Mouse (Mus musculus): ENCODE results near the gene Emid1.

DNA sequence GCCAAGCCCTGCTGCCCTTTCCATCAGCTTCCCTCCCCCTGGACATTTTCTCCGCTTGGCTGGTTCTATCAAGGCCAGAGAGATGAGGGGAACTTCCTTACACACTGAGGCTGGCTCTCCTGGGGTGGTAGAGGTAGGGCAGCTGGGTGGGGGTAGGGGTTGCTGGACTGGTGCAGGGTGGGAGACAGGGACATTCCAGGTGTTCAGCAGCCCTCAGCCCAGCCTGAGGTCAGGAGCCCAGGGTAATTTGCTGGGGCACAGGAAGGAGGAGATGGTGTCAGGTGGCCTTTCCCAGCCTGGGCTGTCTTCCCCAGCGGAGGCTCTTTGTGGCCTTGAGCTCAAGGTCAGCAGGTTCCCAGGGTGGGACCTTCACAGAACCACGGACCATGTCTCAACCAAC, 6.5 kb downstream of the Emid1 start:
- no peak for TF ChIP-seq CTCF (IDR thresholded peaks at IDR 0.05; ENCODE audit: extremely low read depth, insufficient read depth, insufficient read length, insufficient replicate concordance)
- no peak for TF ChIP-seq POLR2A (IDR thresholded peaks at IDR 0.05; ENCODE audit: low read depth, low read length)

All from spleen, adult 2 months (tissue).